Mouse (Mus musculus): ENCODE measurements around the gene Tmem59. TPM values are rescaled to one million over a fixed set of nuclear protein-coding genes. Genes with fewer than 3 reads are reported as not detected.

Tmem59 gene
- total and polyA plus RNA-seq, 3 experiments: 55.8 to 78.9 TPM; not detected in 1

DNA sequence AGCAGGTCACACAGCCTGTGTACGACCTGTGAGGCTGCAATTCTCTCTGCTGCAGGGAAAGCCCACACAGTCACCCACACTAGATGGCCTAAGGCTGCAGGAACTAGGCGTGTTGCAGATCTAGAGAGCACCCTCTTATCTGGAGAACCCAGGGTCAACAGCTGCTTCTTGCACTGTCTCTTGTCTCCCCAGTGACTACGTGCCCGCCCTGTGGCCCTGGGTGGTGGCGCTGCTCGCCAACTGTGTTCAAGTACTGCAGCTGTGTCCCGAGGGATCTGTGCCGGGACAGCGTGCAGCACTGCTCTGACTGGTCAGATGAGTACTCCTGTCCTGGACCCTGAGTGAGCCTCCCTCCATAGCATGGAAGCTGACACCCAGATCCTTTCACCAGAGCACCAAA lies 39.4 kb downstream of the Tmem59 start (continued):
- TF ChIP-seq ZKSCAN1 (IDR thresholded peaks at IDR 0.05; ENCODE audit: low read depth, low read length): no peak
- TF ChIP-seq TCF12 (IDR thresholded peaks at IDR 0.05; ENCODE audit: low read depth, low read length): peak; percentile 92
- TF ChIP-seq MXI1 (IDR thresholded peaks at IDR 0.05; ENCODE audit: low read depth, low read length): no peak; the same call in 1 of the 2 replicates
- no peak for TF ChIP-seq NELFE (IDR thresholded peaks at IDR 0.05; ENCODE audit: low read depth, low read length)
- peak; percentile 81 for TF ChIP-seq SIN3A (IDR thresholded peaks at IDR 0.05; ENCODE audit: low read length)
- peak; percentile 89 for TF ChIP-seq GATA1 (IDR thresholded peaks at IDR 0.05; ENCODE audit: low read depth, low read length)
- TF ChIP-seq KAT2A (conservative IDR thresholded peaks at IDR 0.05; ENCODE audit: low read depth, low read length): no peak
- peak in 2 of 3 experiments; percentile 38; a peak in 5 of 6 replicates for TF ChIP-seq CTCF (IDR thresholded peaks at IDR 0.05 in 2 of 3, conservative IDR thresholded peaks at IDR 0.05 in 1 of 3; ENCODE audit: control insufficient read depth in 1 of 3, insufficient read depth in 1 of 3, low read depth in 2 of 3, low read length in 3 of 3, poor library complexity in 1 of 3, severe bottlenecking in 1 of 3)
- no peak for TF ChIP-seq CHD1 (IDR thresholded peaks at IDR 0.05; ENCODE audit: low read depth, low read length)
- no peak for TF ChIP-seq JUND (IDR thresholded peaks at IDR 0.05; ENCODE audit: low read depth, low read length)
- no peak for TF ChIP-seq E2F4 (IDR thresholded peaks at IDR 0.05; ENCODE audit: borderline replicate concordance, low read depth, low read length)
- peak; percentile 90 for TF ChIP-seq ETS1 (IDR thresholded peaks at IDR 0.05; ENCODE audit: low read depth, low read length)

DNA sequence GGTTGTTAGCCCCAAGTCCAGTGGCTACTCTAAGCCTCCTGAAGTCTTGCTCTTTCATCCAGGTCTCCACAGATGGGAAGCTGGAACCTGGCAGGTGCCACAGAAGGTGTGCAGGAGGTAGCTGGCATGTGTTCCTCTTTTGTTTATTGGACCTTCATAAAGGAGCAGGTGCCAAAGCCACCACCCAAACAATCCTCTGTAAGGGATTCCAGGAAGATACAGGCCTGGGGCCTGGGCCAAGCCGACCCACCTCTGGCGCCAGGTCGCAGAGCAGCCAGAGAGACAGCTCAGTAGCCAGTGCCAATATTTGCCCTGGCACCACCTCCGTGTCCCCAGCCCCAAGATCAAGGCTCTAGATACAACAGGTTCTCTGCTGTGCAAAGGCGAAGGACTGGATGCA lies 43.3 kb downstream of the Tmem59 start:
- H3K4me1 ChIP-seq (ENCODE audit: control insufficient read depth in 1 of 2, insufficient read depth in 2 of 2, low read length in 2 of 2): peaks cover 12 to 41% of the 10 kb centered on the region in 2 experiments
- TF ChIP-seq POLR2AphosphoS2 (IDR thresholded peaks at IDR 0.05; ENCODE audit: low read length) (no peak), ZMIZ1 (IDR thresholded peaks at IDR 0.05; ENCODE audit: low read depth, low read length) (no peak), TAL1 (IDR thresholded peaks at IDR 0.05; ENCODE audit: low read length) (no peak), POLR2AphosphoS5 (IDR thresholded peaks at IDR 0.05; ENCODE audit: borderline replicate concordance, low read depth, low read length) (no peak), CTCF (IDR thresholded peaks at IDR 0.05 in 2 of 3, conservative IDR thresholded peaks at IDR 0.05 in 1 of 3; ENCODE audit: control insufficient read depth in 1 of 3, insufficient read depth in 1 of 3, low read depth in 2 of 3, low read length in 3 of 3, poor library complexity in 1 of 3, severe bottlenecking in 1 of 3) (no peak), MAX (IDR thresholded peaks at IDR 0.05; ENCODE audit: low read length) (no peak), TCF12 (IDR thresholded peaks at IDR 0.05; ENCODE audit: low read depth, low read length) (no peak), MYC (IDR thresholded peaks at IDR 0.05; ENCODE audit: low read depth, low read length) (no peak), NRF1 (IDR thresholded peaks at IDR 0.05; ENCODE audit: insufficient read depth, low read depth, low read length, poor library complexity, severe bottlenecking) (no peak), KAT2A (conservative IDR thresholded peaks at IDR 0.05; ENCODE audit: low read depth, low read length) (no peak), MAFK (IDR thresholded peaks at IDR 0.05; ENCODE audit: borderline replicate concordance, low read depth, low read length) (no peak)
- no peak overlapping the region for H3K9ac ChIP-seq (ENCODE audit: control insufficient read depth, low read depth, low read length, poor library complexity, severe bottlenecking)
- H3K9me3 ChIP-seq (replicated peaks; ENCODE audit: insufficient read depth, low read length): no peaks in the 10 kb centered on the region
- no peak for DNase-seq (ENCODE audit: low read depth, low spot score)
- H3K27me3 ChIP-seq (ENCODE audit: control insufficient read depth in 1 of 2, insufficient read depth in 2 of 2, low read length in 2 of 2): no peaks in the 10 kb centered on the region
- peaks cover 0 to 11% of the 10 kb centered on the region in 2 experiments; a peak in 2 of 4 replicates for H3K36me3 ChIP-seq (ENCODE audit: control insufficient read depth in 1 of 2, insufficient read depth in 2 of 2, low read length in 2 of 2)
- no peak overlapping the region for H3K4me3 ChIP-seq (ENCODE audit: control insufficient read depth in 1 of 2, insufficient read depth in 1 of 2, low read depth in 2 of 2, low read length in 2 of 2)
- no peaks in the 10 kb centered on the region for H3K79me2 ChIP-seq (ENCODE audit: control insufficient read depth, insufficient read depth, low read length, poor library complexity)
- H3K27ac ChIP-seq (ENCODE audit: control insufficient read depth, low read depth, low read length): no peak overlapping the region

All from MEL (cell line).